ENCODE assay signal across 15 mouse cellular contexts in genomic region chr1:39330857-39331594, GRCm38 (mm10). TPM values are rescaled to one million over a fixed set of nuclear protein-coding genes. Genes with fewer than 3 reads are reported as not detected.
DNase-seq lines count a peak whose midpoint lies in the region; ATAC-seq and TF ChIP-seq lines count a peak whose summit lies in the region.
"Had no signal": no experiment of that assay in that cellular context is flagged by ENCODE, and none has a peak within 500 bp of the region (broad histone marks: within the 10 kb centered on the region; RNA-seq: fewer than 3 reads in every experiment).

No protein-coding gene starts in this region.

- ATAC-seq in heart, embryonic 11.5 days (replicated peaks; ENCODE audit: insufficient number of reproducible peaks, low FRiP score, low TSS enrichment), result no peak
- no peak for ATAC-seq in hindbrain, postnatal 0 days
- ATAC-seq: forebrain, embryonic 14.5 days; hindbrain, embryonic 16.5 days; midbrain, embryonic 13.5 days had no signal

- no peak overlapping the region for H3K9ac ChIP-seq in heart, embryonic 11.5 days (ENCODE audit: low read depth, low read length)
- no peak overlapping the region for H3K9ac ChIP-seq in hindbrain, postnatal 0 days (replicated peaks; ENCODE audit: low read length)
- H3K9ac ChIP-seq: embryonic facial prominence, embryonic 15.5 days; liver, embryonic 13.5 days; midbrain, embryonic 13.5 days; stomach, embryonic 15.5 days had no signal

- peaks cover 12% of the 10 kb centered on the region for H3K4me1 ChIP-seq in heart, embryonic 11.5 days (ENCODE audit: control insufficient read depth, insufficient read depth, low read length)
- peaks cover 28% of the 10 kb centered on the region for H3K4me1 ChIP-seq in heart, embryonic 10.5 days
- H3K4me1 ChIP-seq in hindbrain, postnatal 0 days (ENCODE audit: insufficient read depth, low read length), result no peaks in the 10 kb centered on the region
- H3K4me1 ChIP-seq: liver, embryonic 13.5 days; midbrain, embryonic 13.5 days; stomach, embryonic 15.5 days had no signal

- TF ChIP-seq CTCF in hindbrain, postnatal 0 days (IDR thresholded peaks at IDR 0.05; ENCODE audit: low read depth), result no peak

- no peak overlapping the region for H3K4me3 ChIP-seq in heart, embryonic 11.5 days (ENCODE audit: low read depth, low read length)
- no peak overlapping the region for H3K4me3 ChIP-seq in heart, embryonic 10.5 days
- H3K4me3 ChIP-seq in hindbrain, postnatal 0 days (ENCODE audit: low read length), result no peak overlapping the region
- H3K4me3 ChIP-seq: embryonic facial prominence, embryonic 15.5 days; liver, embryonic 13.5 days; midbrain, embryonic 13.5 days; stomach, embryonic 15.5 days had no signal

- H3K27me3 ChIP-seq in heart, embryonic 11.5 days (ENCODE audit: control insufficient read depth, insufficient read depth, low read length), result 0 out of 2 replicates have a peak, but pooled peaks cover 3% of the 10 kb centered on the region
- H3K27me3 ChIP-seq in heart, embryonic 10.5 days (ENCODE audit: insufficient read depth, poor library complexity, severe bottlenecking), result peaks cover 24% of the 10 kb centered on the region
- H3K27me3 ChIP-seq in hindbrain, postnatal 0 days (ENCODE audit: insufficient read depth, low read length), result no peaks in the 10 kb centered on the region
- H3K27me3 ChIP-seq: stomach, embryonic 15.5 days had no signal

- H3K4me2 ChIP-seq in heart, embryonic 11.5 days, result no peak overlapping the region
- H3K4me2 ChIP-seq in hindbrain, postnatal 0 days (ENCODE audit: low read depth, low read length), result no peak overlapping the region
- H3K4me2 ChIP-seq: embryonic facial prominence, embryonic 15.5 days; liver, embryonic 13.5 days; midbrain, embryonic 13.5 days; stomach, embryonic 15.5 days had no signal

- no peaks in the 10 kb centered on the region for H3K36me3 ChIP-seq in heart, embryonic 11.5 days (ENCODE audit: control insufficient read depth, insufficient read depth, low read length)
- H3K36me3 ChIP-seq in heart, embryonic 10.5 days, result no peaks in the 10 kb centered on the region
- H3K36me3 ChIP-seq in hindbrain, postnatal 0 days (ENCODE audit: insufficient read depth, low read length), result no peaks in the 10 kb centered on the region
- H3K36me3 ChIP-seq: embryonic facial prominence, embryonic 15.5 days; liver, embryonic 13.5 days; midbrain, embryonic 13.5 days; stomach, embryonic 15.5 days had no signal

- no peak overlapping the region for H3K27ac ChIP-seq in heart, embryonic 11.5 days (ENCODE audit: low read depth, low read length)
- 0 out of 2 replicates have a peak overlapping the region, but pooled peaks have one; percentile 25 for H3K27ac ChIP-seq in heart, embryonic 10.5 days
- no peak overlapping the region for H3K27ac ChIP-seq in hindbrain, postnatal 0 days
- H3K27ac ChIP-seq: embryonic facial prominence, embryonic 15.5 days; liver, embryonic 13.5 days; midbrain, embryonic 13.5 days; stomach, embryonic 15.5 days had no signal

- H3K9me3 ChIP-seq in heart, embryonic 11.5 days (replicated peaks; ENCODE audit: control insufficient read depth, low read length), result no peaks in the 10 kb centered on the region
- H3K9me3 ChIP-seq in heart, embryonic 10.5 days, result no peaks in the 10 kb centered on the region
- H3K9me3 ChIP-seq in hindbrain, postnatal 0 days (ENCODE audit: low read length), result no peaks in the 10 kb centered on the region
- H3K9me3 ChIP-seq: embryonic facial prominence, embryonic 15.5 days; liver, embryonic 13.5 days; midbrain, embryonic 13.5 days; stomach, embryonic 15.5 days had no signal

- DNase-seq in heart, adult 18-20 months, result peak; percentile 68 to 73
- DNase-seq in adrenal gland, postnatal 36 days, result peak; percentile 9 to 26
- no peak for DNase-seq in heart, embryonic 10.5 days (ENCODE audit: low spot score)
- peak; percentile 75 for DNase-seq in heart, postnatal 4 days
- no peak for DNase-seq in hindbrain, postnatal 0 days (ENCODE audit: low spot score)
- no peak for DNase-seq in layer of hippocampus, postnatal 14 days (ENCODE audit: low spot score in 2 of 2)
- DNase-seq: kidney, postnatal 10 days; liver, embryonic 13.5 days; thymus, postnatal 14 days had no signal

- 74% methylated on average over 7 of the region's 7 CpGs for WGBS in heart, embryonic 11.5 days (ENCODE audit: insufficient replicate concordance)
- 67% methylated on average over 7 of the region's 7 CpGs for WGBS in heart, embryonic 10.5 days
- WGBS in hindbrain, postnatal 0 days, result 89% methylated on average over 7 of the region's 7 CpGs

RNA-seq across cellular contexts. Expression of gene Rpl31, which starts 36.6 kb away (rescaled TPM):
- 100 to 1,000 TPM; 431 to 565 TPM for total RNA-seq in heart, adult 18-20 months (2021)
- polyA plus RNA-seq in heart, embryonic 11.5 days (2014; fragmentation: Nextera tagmentation; extraction: Ambion mirVana), result 408 and 438 TPM in 2 replicates
- total RNA-seq in adrenal gland, postnatal 36 days (2021), result 100 to 1,000 TPM; 739 to 814 TPM
- polyA plus RNA-seq in heart, embryonic 10.5 days (2016; fragmentation: Nextera tagmentation; extraction: Ambion mirVana), result 325 and 422 TPM in 2 replicates
- 100 to 1,000 TPM; 810 to 867 TPM for total RNA-seq in heart, postnatal 4 days (2021)
- 207 and 299 TPM in 2 replicates for total RNA-seq in hindbrain, postnatal 0 days (2014; rRNA removed)
- polyA plus RNA-seq in hindbrain, postnatal 0 days (2015; fragmentation: Nextera tagmentation; extraction: Ambion mirVana), result 353 and 367 TPM in 2 replicates
- total RNA-seq in layer of hippocampus, postnatal 14 days (2021), result 100 to 1,000 TPM; 448 to 544 TPM

Comparison
In these comparisons a context has a peak if more than half of its experiments do, and no peak if none do; other contexts are left out.
1. DNase-seq: peak in heart, adult 18-20 months (2 of 2), adrenal gland, postnatal 36 days (2 of 2) and heart, postnatal 4 days (single experiment); none in heart, embryonic 10.5 days (single experiment), hindbrain, postnatal 0 days (single experiment) and layer of hippocampus, postnatal 14 days (0 of 2).